ENCODE assay signal across 8 mouse cellular contexts in genomic region chr1:131548494-131549365, GRCm38 (mm10). TPM values are rescaled to one million over a fixed set of nuclear protein-coding genes. Genes with fewer than 3 reads are reported as not detected.
A peak's percentile ranks its signal among the peaks of the same experiment; 100 is the strongest.
DNase-seq lines count a peak whose midpoint lies in the region; ATAC-seq lines count a peak whose summit lies in the region.
"Had no signal": no experiment of that assay in that cellular context is flagged by ENCODE, and none has a peak within 500 bp of the region (broad histone marks: within the 10 kb centered on the region; RNA-seq: fewer than 3 reads in every experiment).

No protein-coding gene starts in this region.

- peak; percentile 35; the same call in 1 of the 2 replicates for ATAC-seq in limb, embryonic 11.5 days (ENCODE audit: insufficient number of reproducible peaks, low FRiP score, low TSS enrichment, low read depth)
- ATAC-seq in inflammation-experienced regulatory T-cells, adult 6 months, result no peak

- no peak overlapping the region for H3K27ac ChIP-seq in limb, embryonic 11.5 days (replicated peaks; ENCODE audit: low read depth, low read length)
- H3K27ac ChIP-seq in limb, embryonic 10.5 days, result no peak overlapping the region

- no peak overlapping the region for H3K4me3 ChIP-seq in limb, embryonic 11.5 days (ENCODE audit: low read depth, low read length)
- H3K4me3 ChIP-seq in limb, embryonic 10.5 days, result no peak overlapping the region

- no peak overlapping the region for H3K9ac ChIP-seq in limb, embryonic 11.5 days (ENCODE audit: low read length)

- H3K4me1 ChIP-seq in limb, embryonic 11.5 days (ENCODE audit: control insufficient read depth, insufficient read depth, low read length), result no peaks in the 10 kb centered on the region
- peaks cover 6% of the 10 kb centered on the region for H3K4me1 ChIP-seq in limb, embryonic 10.5 days

- H3K27me3 ChIP-seq in limb, embryonic 11.5 days (ENCODE audit: control insufficient read depth, insufficient read depth, low read length), result no peaks in the 10 kb centered on the region
- no peaks in the 10 kb centered on the region for H3K27me3 ChIP-seq in limb, embryonic 10.5 days (ENCODE audit: low read depth, poor library complexity, severe bottlenecking)

- no peaks in the 10 kb centered on the region for H3K36me3 ChIP-seq in limb, embryonic 11.5 days (ENCODE audit: control insufficient read depth, insufficient read depth, low read length)
- no peaks in the 10 kb centered on the region for H3K36me3 ChIP-seq in limb, embryonic 10.5 days

- peak; percentile 29 for DNase-seq in limb, embryonic 11.5 days (ENCODE audit: low spot score)
- DNase-seq in limb, embryonic 10.5 days (ENCODE audit: low spot score), result no peak
- DNase-seq in brain, adult 2 months (ENCODE audit: low read depth, low spot score), result peak; percentile 88
- DNase-seq in forelimb bud, embryonic 11.5 days (ENCODE audit: low read depth, low spot score), result peak; percentile 39
- peak; percentile 40 for DNase-seq in kidney, postnatal 14 days
- peak; percentile 30 for DNase-seq in mesoderm, embryonic 11.5 days (ENCODE audit: low read depth, low spot score)

- H3K9me3 ChIP-seq in limb, embryonic 11.5 days (ENCODE audit: control insufficient read depth, low read length), result no peaks in the 10 kb centered on the region
- no peaks in the 10 kb centered on the region for H3K9me3 ChIP-seq in limb, embryonic 10.5 days (replicated peaks)

- no peak overlapping the region for H3K4me2 ChIP-seq in limb, embryonic 11.5 days (ENCODE audit: low read depth, severe bottlenecking)

- 45% methylated on average over 8 of the region's 8 CpGs for WGBS in limb, embryonic 11.5 days
- 60% methylated on average over 8 of the region's 8 CpGs for WGBS in limb, embryonic 10.5 days

RNA-seq across cellular contexts. Expression of gene Fam72a, which starts 21.0 kb away (rescaled TPM):
- 3.9 and 4.3 TPM in 2 replicates for polyA plus RNA-seq in limb, embryonic 11.5 days (2014; fragmentation: Nextera tagmentation; extraction: Ambion mirVana)
- 4.3 and 4.6 TPM in 2 replicates for polyA plus RNA-seq in limb, embryonic 10.5 days (2016; fragmentation: Nextera tagmentation; extraction: Ambion mirVana)
- polyA plus RNA-seq in inflammation-experienced regulatory T-cells, adult 6 months (2017; shearing (Covaris generic)), result 1 to 10 TPM in 1 of 3 experiments, under 1 TPM in 2; 0.59 to 1.4 (median 0.66) TPM

RNA-seq across cellular contexts. Expression of gene Srgap2, which starts 21.6 kb away (rescaled TPM):
- polyA plus RNA-seq in limb, embryonic 11.5 days (2014; fragmentation: Nextera tagmentation; extraction: Ambion mirVana), result 18.1 and 19.5 TPM in 2 replicates
- 16.5 and 17.2 TPM in 2 replicates for polyA plus RNA-seq in limb, embryonic 10.5 days (2016; fragmentation: Nextera tagmentation; extraction: Ambion mirVana)
- polyA plus RNA-seq in inflammation-experienced regulatory T-cells, adult 6 months (2017; shearing (Covaris generic)), result 10 to 100 TPM; 27.3 to 33.0 (median 30.0) TPM

RNA-seq across cellular contexts. Expression of gene Avpr1b, which starts 50.3 kb away (rescaled TPM):
- polyA plus RNA-seq in limb, embryonic 11.5 days (2014; fragmentation: Nextera tagmentation; extraction: Ambion mirVana), result not detected in 2 replicates
- polyA plus RNA-seq in limb, embryonic 10.5 days (2016; fragmentation: Nextera tagmentation; extraction: Ambion mirVana), result not detected in 2 replicates
- polyA plus RNA-seq in inflammation-experienced regulatory T-cells, adult 6 months (2017; shearing (Covaris generic)), result not detected
- polyA plus RNA-seq: liver, embryonic 16.5 days had no signal
